Mouse (Mus musculus): ENCODE measurements at regions not wholly inside any gene's neighbourhood (a gene's known extent, or its start where the extent isn't known, plus 50 kb on each side); places are given as distances from the start of the nearest gene placed in this dataset.

DNA sequence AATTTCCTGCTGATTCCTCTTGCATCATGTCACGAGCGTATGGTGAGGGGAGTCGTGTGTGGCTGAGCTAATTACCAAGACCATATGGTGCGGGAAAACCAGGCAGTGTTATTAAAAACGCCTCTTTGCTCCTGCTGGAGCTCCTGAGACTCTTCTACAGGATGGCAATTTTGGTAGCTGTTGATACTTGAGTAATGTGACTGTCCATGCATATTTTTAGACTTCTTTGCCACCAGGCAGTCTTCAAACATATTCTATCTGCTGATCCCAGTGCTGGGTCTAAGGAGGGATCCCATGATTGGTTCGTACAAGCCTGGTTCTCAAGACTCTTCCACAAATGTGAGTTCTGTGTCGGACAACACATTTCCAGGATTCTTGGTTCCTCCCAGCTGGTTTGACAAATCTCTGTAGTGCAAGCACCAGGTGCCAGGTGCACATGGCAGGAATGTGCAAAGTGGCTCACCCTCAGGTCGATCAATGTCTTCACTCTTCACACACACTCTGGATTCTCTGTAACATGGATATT lies 52.3 kb upstream of the Gm11983 start:
- H3K4me2 ChIP-seq (replicated peaks; ENCODE audit: low read depth) = no peak overlapping the region
- H3K36me3 ChIP-seq (ENCODE audit: control insufficient read depth, insufficient read depth) = no peaks in the 10 kb centered on the region
- H3K4me3 ChIP-seq (ENCODE audit: low read depth, low read length) = no peak overlapping the region
- no peak overlapping the region for H3K9ac ChIP-seq (ENCODE audit: low read depth, low read length)
- H3K27me3 ChIP-seq (replicated peaks; ENCODE audit: control insufficient read depth, insufficient read depth, low read length) = no peaks in the 10 kb centered on the region
- no peak for ATAC-seq
- H3K4me1 ChIP-seq (replicated peaks; ENCODE audit: control insufficient read depth, insufficient read depth, low read length) = no peaks in the 10 kb centered on the region
- 75% methylated on average over 8 of the region's 8 CpGs for WGBS
- H3K27ac ChIP-seq (ENCODE audit: low read depth, low read length) = no peak overlapping the region
- H3K9me3 ChIP-seq (ENCODE audit: control insufficient read depth) = no peaks in the 10 kb centered on the region
- TF ChIP-seq CTCF (IDR thresholded peaks at IDR 0.05; ENCODE audit: low read depth) = no peak

- ATAC-seq = no peak
- Histone ChIP-seq H3K4me3 (ENCODE audit: low read depth, low read length) (no peak overlapping the region), H3K36me3 (ENCODE audit: control insufficient read depth, insufficient read depth) (no peaks in the 10 kb centered on the region), H3K27ac (ENCODE audit: low read depth, low read length) (no peak overlapping the region), H3K27me3 (replicated peaks; ENCODE audit: control insufficient read depth, insufficient read depth, low read length) (no peaks in the 10 kb centered on the region), H3K4me2 (replicated peaks; ENCODE audit: low read depth) (no peak overlapping the region), H3K9ac (ENCODE audit: low read depth, low read length) (no peak overlapping the region), H3K9me3 (ENCODE audit: control insufficient read depth) (no peaks in the 10 kb centered on the region), H3K4me1 (replicated peaks; ENCODE audit: control insufficient read depth, insufficient read depth, low read length) (no peaks in the 10 kb centered on the region)
- 83% methylated on average over 5 of the region's 5 CpGs for WGBS
- TF ChIP-seq CTCF (IDR thresholded peaks at IDR 0.05; ENCODE audit: low read depth) = no peak
Observed at GRCm38 (mm10) chr11:6889120-6889519, 51.7 kb upstream of the Gm11983 start.

All from intestine, postnatal 0 days (tissue).